Mouse (Mus musculus): Measurements from ENCODE around the gene Tmprss6.

The Tmprss6 gene

DNA sequence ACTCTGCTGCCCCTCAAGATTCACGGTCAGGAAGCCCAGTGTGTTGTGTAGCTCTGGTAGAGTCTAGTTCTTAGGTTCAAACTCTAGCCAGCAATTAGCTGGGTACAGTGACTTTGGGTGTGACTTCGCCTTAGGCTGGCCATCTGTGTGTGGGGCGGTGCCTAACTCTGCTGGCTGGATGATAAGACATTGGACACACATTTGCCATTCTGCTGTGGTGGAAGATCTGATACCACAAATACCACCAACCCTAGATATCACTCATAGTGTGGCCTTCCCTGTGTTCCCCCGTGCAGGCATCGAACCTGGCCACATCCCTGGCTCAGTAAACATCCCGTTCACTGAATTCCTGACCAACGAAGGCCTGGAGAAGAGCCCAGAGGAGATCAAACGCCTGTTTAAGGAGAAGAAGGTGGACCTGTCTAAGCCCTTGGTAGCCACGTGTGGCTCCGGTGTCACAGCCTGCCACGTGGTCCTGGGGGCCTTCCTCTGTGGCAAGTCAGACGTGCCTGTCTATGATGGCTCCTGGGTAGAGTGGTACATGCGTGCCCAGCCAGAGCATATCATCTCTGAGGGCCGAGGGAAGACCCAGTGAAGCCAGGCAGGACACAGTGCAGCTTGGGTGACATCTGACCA lies 55.2 kb downstream of the Tmprss6 start:
- DNase-seq: no peak

DNA sequence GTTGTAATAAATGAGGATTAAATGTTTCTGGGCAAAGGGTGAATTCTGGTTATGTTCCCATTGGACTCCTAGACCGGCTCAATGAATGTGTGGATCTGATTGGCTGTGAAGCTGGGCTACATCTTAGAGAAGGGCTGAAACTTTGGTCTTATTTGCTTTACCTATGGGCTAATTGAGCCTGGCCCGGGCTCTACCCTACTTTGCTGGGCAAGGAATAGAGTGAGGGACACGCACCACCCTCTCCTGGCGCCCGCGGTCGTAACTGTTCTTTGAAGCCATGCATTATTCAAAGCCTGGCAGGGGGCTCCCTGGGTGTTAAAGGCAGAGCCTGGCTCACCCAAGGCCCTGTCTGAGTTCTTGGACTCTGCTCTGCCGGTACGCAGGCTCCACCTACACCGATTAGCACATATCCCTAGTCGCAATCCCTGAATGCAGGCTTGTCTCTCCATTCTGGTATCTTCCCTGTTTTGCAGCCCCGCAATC lies 58.8 kb downstream of the Tmprss6 start:
- no peak for DNase-seq

DNA sequence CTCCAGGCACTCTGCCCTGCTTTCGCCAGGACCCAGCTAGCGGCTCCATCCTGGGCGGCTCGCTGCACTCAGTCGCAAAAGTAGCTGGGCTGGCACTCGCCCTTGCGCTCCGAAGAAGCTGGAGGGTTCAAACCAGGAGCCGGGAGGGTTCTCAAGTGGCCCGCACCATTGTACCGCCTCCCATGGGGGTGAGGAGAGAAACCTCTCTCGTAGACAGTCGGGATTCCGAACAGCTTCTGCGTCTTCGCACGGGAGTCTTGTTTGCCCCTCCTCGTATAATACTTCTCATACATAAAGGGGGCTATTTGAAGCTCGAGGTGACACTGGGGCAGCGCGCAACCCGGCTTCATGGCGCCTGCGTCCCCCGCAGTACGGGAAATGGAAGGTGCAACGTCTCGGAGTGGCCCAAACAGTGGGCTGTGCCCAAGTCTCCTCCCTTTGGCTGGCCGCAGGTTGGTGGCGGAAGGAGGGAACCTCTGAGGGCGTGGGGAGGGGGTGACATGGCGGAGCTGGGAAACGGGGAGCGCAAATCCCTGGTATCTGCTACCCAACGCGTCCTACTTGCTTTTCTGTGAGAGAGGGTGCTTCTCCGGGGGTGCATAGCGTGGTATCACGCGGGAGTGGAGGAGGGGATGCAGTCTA lies 62.0 kb downstream of the Tmprss6 start, which contains the start of gene Mpst:
Gene Mpst, plus strand, starts transcription at position 124 of the 642 bp plus-strand sequence.
- peak; percentile 93 for DNase-seq

GRCm38 (mm10) chr15:78405517-78406211 lies 62.8 kb downstream of the Tmprss6 start, which contains the start of gene Tst:
Gene Tst, minus strand, starts transcription at chr15:78405907.
- DNase-seq: peak; percentile 91

GRCm38 (mm10) chr15:78405098-78405497 lies 63.3 kb downstream of the Tmprss6 start:
- DNase-seq: no peak

GRCm38 (mm10) chr15:78403896-78404295 lies 64.5 kb downstream of the Tmprss6 start:
- DNase-seq: no peak

DNA sequence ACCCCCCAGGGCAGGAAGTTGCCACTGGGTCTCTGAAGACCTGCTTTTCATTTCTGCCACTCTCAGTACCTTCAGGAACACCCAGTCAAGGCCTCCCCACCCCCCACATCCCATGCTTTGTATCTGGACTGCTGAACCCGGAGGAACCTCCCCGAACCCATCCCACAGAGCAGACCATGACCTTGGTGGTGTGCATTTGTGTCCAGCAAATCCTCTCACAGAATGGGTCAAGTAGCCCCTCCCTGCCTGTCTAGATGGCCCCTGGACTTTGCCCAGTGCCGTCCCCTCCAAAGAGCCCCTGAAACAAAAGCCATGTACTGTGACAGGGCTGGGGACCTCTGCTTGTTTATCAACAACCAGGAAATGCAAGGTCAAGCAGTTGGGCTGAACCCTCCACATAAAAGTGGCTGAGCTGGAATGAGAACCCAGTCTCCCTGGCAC lies 65.1 kb downstream of the Tmprss6 start:
- DNase-seq: no peak

DNA sequence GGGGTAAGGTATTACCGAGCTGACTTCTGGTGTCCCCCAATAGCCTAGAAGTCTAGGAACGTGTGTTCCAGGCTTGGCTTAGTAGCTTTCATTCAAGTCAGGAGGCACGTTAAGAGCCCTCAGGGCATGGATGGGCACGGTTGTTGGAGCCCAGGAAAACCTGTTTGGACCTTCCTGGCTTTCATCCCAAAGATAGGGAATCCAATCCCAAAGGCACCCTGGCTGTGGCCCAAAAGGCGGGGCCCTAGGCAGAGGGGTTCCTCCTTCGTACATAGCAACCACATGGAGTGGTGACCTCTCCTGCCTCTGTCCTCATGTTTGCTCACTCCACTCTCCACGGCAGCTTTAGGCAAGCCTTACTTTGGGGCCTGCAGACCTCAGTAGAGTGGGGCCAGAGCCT lies 66.0 kb downstream of the Tmprss6 start:
- no peak for DNase-seq

DNA sequence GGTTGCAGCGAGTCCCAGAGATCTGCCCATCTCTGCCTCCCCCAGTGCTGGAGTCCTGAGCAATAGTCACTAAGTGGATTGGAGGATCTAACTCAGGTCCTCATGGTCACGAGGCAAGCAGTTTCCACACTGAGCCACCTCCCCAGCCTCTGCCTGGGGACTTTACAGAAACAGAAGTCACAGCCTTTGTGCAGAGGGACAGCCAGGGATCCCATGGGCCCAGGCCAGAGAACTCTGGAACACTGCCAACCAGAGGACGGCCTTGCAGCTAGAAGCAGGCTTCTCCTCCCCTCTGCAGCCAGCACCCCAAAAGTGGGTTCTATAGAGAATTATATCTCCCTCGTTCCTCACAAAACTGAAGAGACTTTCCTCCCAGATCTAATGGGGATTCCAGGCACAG lies 66.5 kb downstream of the Tmprss6 start:
- peak; percentile 59 for DNase-seq

- DNase-seq: no peak
Measured at GRCm38 (mm10) chr15:78401345-78401744, 67.1 kb downstream of the Tmprss6 start.

GRCm38 (mm10) chr15:78395478-78395962 lies 72.9 kb downstream of the Tmprss6 start, which contains the start of gene Tex33:
Gene Tex33, minus strand, starts transcription at chr15:78395912.
- DNase-seq: no peak

DNA sequence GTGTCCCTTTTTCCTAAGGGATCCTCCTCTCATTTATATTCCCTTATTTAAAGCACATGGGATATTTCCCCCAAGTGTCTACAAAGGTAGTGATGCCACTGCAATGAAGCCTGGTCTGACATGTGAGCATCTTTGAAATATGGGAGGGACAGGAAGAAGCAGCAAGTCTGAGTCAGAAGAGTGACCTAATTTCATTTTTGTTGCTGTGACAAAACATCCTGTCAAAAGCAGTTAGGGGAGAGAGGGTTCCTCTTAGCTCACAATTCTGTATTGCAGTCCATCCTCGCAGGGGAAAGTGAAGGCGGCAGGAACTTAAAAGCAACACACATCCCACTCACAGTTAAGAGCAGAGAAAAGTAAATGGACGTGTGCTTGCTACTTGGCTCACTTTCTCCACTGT lies 77.6 kb downstream of the Tmprss6 start:
- no peak for DNase-seq
